Mouse (Mus musculus): Measurements from ENCODE around the gene Epha6.

Epha6 gene

GRCm38 (mm10) chr16:59685135-59685534, 920.2 kb downstream of the Epha6 start:
- DNase-seq (ENCODE audit: low read depth in 2 of 2, low spot score in 2 of 2): no peak

- DNase-seq (ENCODE audit: low read depth in 2 of 2, low spot score in 2 of 2): peak; percentile 1 to 28
Measured at GRCm38 (mm10) chr16:59683434-59683833, 921.9 kb downstream of the Epha6 start.

- DNase-seq (ENCODE audit: low read depth in 2 of 2, low spot score in 2 of 2): no peak
Measured at GRCm38 (mm10) chr16:59682216-59682891, 923.0 kb downstream of the Epha6 start.

DNA sequence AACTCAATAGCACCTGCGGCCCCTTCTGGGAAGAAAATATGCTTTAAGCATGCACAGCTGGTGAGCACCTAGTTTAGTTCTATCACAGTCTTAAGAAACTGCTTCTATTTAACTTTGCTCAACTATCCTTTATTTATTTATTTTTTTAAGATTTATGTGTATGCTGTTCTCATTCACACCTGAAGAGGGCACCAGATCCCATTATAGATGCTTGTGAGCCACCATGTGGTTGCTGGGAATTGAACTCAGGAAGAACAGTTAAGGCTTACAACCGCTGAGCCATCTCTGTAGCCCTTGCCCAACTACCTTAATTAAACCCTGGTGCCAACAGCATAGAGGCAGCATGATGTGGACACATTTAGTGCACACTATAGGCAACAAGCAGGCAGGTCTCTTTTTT, 938.4 kb downstream of the Epha6 start:
- DNase-seq (ENCODE audit: low read depth in 2 of 2, low spot score in 2 of 2): no peak

DNA sequence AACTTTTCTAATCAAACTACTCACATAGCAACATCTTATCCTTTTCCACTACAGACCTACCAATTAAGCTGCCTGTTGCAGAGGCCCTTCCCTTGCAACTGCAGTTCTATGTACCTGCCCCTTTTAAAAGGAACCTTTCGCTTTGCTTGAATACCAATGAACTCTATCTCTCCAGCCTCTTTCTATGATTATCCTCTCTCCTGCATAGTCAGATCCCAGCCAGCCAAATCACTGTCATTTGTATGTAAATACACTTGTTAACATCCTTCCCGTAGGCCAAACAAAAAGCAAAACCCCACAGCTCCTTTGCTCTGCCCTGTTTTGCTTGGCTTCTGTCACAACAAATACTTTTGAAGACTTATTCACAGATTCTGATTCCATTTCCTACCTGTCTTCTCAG, 961.6 kb downstream of the Epha6 start:
- no peak for DNase-seq (ENCODE audit: low read depth in 2 of 2, low spot score in 2 of 2)

DNA sequence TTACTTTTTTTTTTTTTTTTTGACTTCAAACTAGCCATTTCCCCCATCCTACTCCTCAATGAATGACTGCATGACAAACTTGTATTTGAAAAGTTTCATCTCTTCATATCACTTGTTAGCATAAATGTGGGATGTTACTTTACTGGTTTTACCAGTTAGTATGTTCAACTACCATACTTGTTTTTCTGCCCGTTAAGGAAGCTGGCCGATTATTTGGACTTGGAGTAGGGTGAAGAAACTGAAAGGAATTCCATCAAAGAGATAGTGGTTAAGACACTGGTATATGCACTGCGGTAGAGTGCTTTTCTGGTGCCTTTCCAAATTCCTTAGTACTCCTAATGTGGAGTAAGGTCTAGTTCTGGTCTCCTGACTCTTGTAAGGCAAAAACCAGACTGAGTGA, 965.3 kb downstream of the Epha6 start:
- DNase-seq (ENCODE audit: low read depth in 2 of 2, low spot score in 2 of 2): no peak

DNA sequence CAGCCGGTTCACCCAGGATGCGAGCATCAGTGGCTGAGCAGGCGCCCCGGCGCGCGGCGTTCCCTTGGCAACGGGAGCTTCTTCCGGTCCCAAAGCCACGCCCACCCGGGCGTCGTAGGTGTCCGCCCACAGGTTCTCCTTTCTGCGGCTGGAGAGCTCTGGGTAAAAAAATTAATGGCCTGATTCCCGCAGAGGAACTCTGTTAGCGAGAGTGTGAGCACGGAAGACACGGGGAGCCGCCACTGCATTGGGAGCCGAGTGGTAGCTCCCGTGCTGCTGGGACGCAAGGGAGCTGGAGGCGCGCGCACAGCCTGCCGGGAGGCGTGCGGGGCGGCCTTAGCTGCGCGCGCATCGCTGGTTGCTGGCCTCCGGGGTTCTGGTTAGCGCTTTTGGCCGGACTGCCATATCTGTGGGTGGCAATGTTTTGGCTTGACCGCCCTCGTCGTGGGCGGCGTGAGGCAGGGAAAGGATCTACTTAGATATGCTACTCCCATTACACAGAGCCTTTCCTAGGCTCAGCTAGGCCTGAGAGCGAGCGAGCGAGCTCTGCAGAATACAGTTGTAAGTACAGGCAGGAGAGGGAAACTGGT, 966.1 kb downstream of the Epha6 start, which contains the start of gene Arl6:
Gene Arl6, minus strand, starts transcription at position 290 of the 590 bp plus-strand sequence.
- peak; percentile 81 to 83 for DNase-seq (ENCODE audit: low read depth in 2 of 2, low spot score in 2 of 2)

GRCm38 (mm10) chr16:59634598-59634997, 970.7 kb downstream of the Epha6 start:
- no peak for DNase-seq (ENCODE audit: low read depth in 2 of 2, low spot score in 2 of 2)

DNA sequence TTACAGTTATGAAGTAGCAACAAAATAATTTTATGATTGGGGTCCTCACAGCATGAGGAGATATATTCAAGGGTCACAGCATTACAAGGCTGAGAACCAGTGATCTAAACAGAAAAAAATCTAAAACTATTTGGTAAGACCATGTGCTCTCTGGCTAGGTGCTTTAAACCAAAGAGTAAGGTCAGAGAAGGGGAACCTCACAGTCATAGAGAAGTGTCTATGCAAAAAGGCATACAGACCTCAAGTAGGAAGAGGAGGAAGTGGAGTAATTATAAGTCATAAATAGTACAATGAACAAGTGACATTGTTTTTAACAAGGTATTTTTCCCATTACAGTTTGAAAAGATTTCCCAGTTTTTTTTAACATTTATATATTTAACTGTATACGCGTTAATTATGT, 983.8 kb downstream of the Epha6 start:
- DNase-seq (ENCODE audit: low read depth in 2 of 2, low spot score in 2 of 2): no peak

- peak in 1 of 2 experiments; percentile 18 for DNase-seq (ENCODE audit: low read depth in 2 of 2, low spot score in 2 of 2)
Measured at GRCm38 (mm10) chr16:59617167-59617566, 988.2 kb downstream of the Epha6 start.

GRCm38 (mm10) chr16:59615675-59616074, 989.7 kb downstream of the Epha6 start:
- DNase-seq (ENCODE audit: low read depth in 2 of 2, low spot score in 2 of 2): no peak

DNA sequence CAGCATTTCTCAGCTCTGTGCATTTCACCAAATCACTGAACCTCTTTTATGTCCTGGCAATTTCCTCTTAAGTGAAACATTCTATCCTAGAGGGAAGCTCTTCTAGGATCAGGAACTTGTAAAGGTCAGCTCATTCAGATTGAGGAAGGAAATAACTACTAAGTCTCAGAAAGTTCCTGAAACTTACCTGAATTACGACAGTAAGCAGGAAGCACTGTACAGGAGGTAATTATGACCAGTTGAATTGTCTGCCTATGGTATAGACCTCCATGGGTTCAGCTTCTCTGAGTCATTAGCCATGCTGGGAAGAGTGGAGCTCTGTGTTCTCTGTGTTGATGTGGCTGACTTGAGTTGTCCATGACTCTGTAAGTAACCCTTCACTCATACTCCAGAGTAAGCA, 994.6 kb downstream of the Epha6 start:
- DNase-seq (ENCODE audit: low read depth in 2 of 2, low spot score in 2 of 2): no peak

DNA sequence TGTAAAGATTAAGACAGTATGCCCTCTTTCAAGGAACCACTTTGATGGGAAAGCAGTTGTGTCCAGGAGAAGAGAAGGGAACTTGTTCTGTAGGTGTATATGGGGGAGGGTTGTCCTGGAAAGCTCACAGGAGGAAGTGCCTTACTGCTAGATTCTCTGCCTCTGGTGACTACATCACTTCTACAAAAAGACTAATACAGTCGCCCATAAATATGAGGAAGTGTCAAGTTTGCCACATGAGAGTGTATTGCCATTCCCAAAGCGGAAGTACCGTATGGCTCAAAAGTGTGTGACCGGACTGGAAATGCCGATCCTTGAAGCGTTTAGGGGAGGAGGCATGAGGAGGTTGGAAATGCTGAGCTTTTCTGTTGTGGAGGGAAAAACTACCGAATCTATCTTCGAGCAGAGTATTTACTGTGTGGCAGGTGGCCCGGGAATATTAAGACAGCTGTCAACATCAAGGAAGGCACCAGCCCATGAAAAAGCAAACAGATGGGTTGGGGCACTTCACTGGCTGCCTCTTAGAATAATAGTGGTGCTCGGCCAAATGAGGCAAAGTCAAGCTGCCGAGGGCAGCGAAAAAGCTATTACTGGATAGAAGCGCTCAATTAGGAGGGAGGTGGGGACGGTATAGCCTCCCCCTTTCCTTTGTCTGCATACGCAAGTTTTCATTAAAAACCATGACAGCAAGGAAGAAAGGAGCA, 1001.1 kb downstream of the Epha6 start:
- DNase-seq (ENCODE audit: low read depth in 2 of 2, low spot score in 2 of 2): no peak
